Mouse (Mus musculus) forebrain, postnatal 0 days (tissue): Measurements from ENCODE around the gene Gm1110. TPM values are rescaled to one million over a fixed set of nuclear protein-coding genes. Genes with fewer than 3 reads are reported as not detected.
A peak's percentile ranks its signal among the peaks of the same experiment; 100 is the strongest.
"Not testable (repeated sequence)": the region's sequence is repeated elsewhere in the genome, so short reads cannot be mapped to it uniquely, and the experiment has no call there.

Experiments used
- ATAC-seq: fragments of 200-750 bp; cut with Nextera tagmentation; 2 replicates; pipeline ENCODE4 v1.8.0; 2017; ENCODE audit warnings: mild to moderate bottlenecking, moderate library complexity
- DNase-seq: peaks from one replicate; pipeline ENCODE4 v3.0.0-alpha.2; 2015
- H3K27ac ChIP-seq: fragments of 300-500 bp; sonication (generic); 2 replicates; pipeline ENCODE4 v1.5.1; 2014; ENCODE audit warnings: low read depth, mild to moderate bottlenecking, antibody characterized with exemption, low read length, moderate library complexity, mixed read lengths
- H3K27me3 ChIP-seq: fragments of 300-500 bp; sonication (generic); 2 replicates; pipeline ENCODE4 v1.6.1; 2014; ENCODE audit warnings: mild to moderate bottlenecking, low read length, mixed read lengths; ENCODE audit not compliant: insufficient read depth
- H3K36me3 ChIP-seq: fragments of 300-500 bp; sonication (generic); 2 replicates; pipeline ENCODE4 v1.6.1; 2014; ENCODE audit warnings: mild to moderate bottlenecking, moderate library complexity; ENCODE audit not compliant: insufficient read depth
- H3K4me1 ChIP-seq: fragments of 300-500 bp; sonication (generic); 2 replicates; pipeline ENCODE4 v1.6.1; 2014; ENCODE audit warnings: antibody characterized with exemption; ENCODE audit not compliant: insufficient read depth
- H3K4me2 ChIP-seq: fragments of 300-500 bp; sonication (generic); 2 replicates; pipeline ENCODE4 v1.6.1; 2014; ENCODE audit warnings: low read depth, mild to moderate bottlenecking, moderate library complexity
- H3K4me3 ChIP-seq: fragments of 300-500 bp; sonication (generic); 2 replicates; pipeline ENCODE4 v1.5.1; 2014; ENCODE audit warnings: low read depth, low read length, mixed read lengths
- H3K9ac ChIP-seq: fragments of 300-500 bp; sonication (generic); 2 replicates; pipeline ENCODE4 v1.6.1; 2014; ENCODE audit warnings: mild to moderate bottlenecking
- H3K9me3 ChIP-seq: fragments of 300-500 bp; sonication (generic); 2 replicates; pipeline ENCODE4 v1.6.1; 2016; ENCODE audit warnings: low read length
- CTCF ChIP-seq: sonication (generic); IDR thresholded peaks from 2 replicates; pipeline ENCODE4 v1.5.1; 2016; ENCODE audit warnings: antibody characterized with exemption, control low read depth, low read depth
- whole genome bisulfite sequencing: fragments of 180-500 bp; shearing (Covaris S2); extraction: QIAGEN DNeasy Blood & Tissue Kit; methylation state at CpG from one replicate; pipeline ENCODE4 v1.1.7; 2014; 5-methylcytosine and 5-hydroxymethylcytosine counted together
- polyA plus RNA-seq: library from polyadenylated mRNA; unstranded; fragments of >200 nt; fragmentation: Nextera tagmentation; extraction: Ambion mirVana; gene quantifications from 2 replicates; pipeline ENCODE4 v1.2.1, GENCODE M21; 2015
- total RNA-seq: library from RNA; depleted of rRNA; stranded (reverse); fragments of >200 nt; gene quantifications from 2 replicates; pipeline ENCODE4 v1.2.3, GENCODE M21; 2014; rRNA removed

Gene Gm1110
- total RNA-seq (0.33 TPM in 1 of 2 replicates, not detected in the other), polyA plus RNA-seq (0.43 and 0.90 TPM in 2 replicates)

GRCm38 (mm10) chr9:26922909-26923526, at the start of gene Gm1110:
TSS of gene Gm1110 (minus strand) at chr9:26923111.
- no peaks in the 10 kb centered on the region for H3K9me3 ChIP-seq
- no peaks in the 10 kb centered on the region for H3K36me3 ChIP-seq
- TF ChIP-seq CTCF, result no peak
- WGBS, result 84% methylated on average over 13 of the region's 13 CpGs
- ATAC-seq (no peak), DNase-seq (no peak)
- H3K9ac ChIP-seq, result no peak within 1 kb of the TSS
- H3K27me3 ChIP-seq, result no peaks in the 10 kb centered on the region
- no peak within 1 kb of the TSS for H3K4me2 ChIP-seq
- H3K4me3 ChIP-seq, result no peak within 1 kb of the TSS
- H3K4me1 ChIP-seq, result no peaks in the 10 kb centered on the region
- H3K27ac ChIP-seq, result no peak within 1 kb of the TSS

- no peak overlapping the region for H3K27ac ChIP-seq
- WGBS, result 42% methylated on average over 2 of the region's 2 CpGs
- H3K9ac ChIP-seq, result no peak overlapping the region
- H3K4me2 ChIP-seq, result no peak overlapping the region
- H3K4me1 ChIP-seq, result no peaks in the 10 kb centered on the region
- H3K36me3 ChIP-seq, result no peaks in the 10 kb centered on the region
- H3K27me3 ChIP-seq, result no peaks in the 10 kb centered on the region
- no peak for DNase-seq
- H3K4me3 ChIP-seq, result no peak overlapping the region
- no peaks in the 10 kb centered on the region for H3K9me3 ChIP-seq
- TF ChIP-seq CTCF, result no peak
- no peak for ATAC-seq
These were observed 24.9 kb upstream of the Gm1110 start for GRCm38 (mm10) chr9:26947790-26948189.

DNA sequence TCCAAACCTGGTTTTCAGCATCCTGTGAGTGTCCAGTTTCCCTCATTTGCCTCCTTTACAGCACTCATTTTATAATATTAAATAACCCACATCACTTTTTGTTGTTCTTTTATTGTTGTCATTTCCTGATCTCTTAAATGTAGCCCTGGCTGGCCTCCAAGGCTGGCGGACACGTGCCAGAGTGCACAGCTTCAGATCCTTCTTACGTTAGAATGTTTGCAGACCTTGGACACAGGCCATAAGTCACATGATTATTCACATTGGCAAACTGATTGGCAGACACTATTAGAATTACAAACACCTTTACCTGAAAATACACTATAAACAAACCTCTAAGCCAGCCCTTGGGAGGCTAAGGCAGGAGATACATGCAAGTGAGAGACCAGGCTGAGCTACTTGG, 1.2 kb upstream of the Gm1110 start:
- TF ChIP-seq CTCF, result no peak
- WGBS, result 25% methylated on average over 3 of the region's 3 CpGs
- Histone ChIP-seq H3K4me3 (no peak overlapping the region), H3K9me3 (no peaks in the 10 kb centered on the region), H3K4me1 (no peaks in the 10 kb centered on the region), H3K27me3 (no peaks in the 10 kb centered on the region), H3K36me3 (no peaks in the 10 kb centered on the region), H3K9ac (no peak overlapping the region), H3K27ac (no peak overlapping the region), H3K4me2 (no peak overlapping the region)
- no peak for DNase-seq
- no peak for ATAC-seq

- WGBS, result 92% methylated on average over 2 of the region's 2 CpGs
- H3K9me3 ChIP-seq, result no peaks in the 10 kb centered on the region
- H3K4me3 ChIP-seq, result no peak overlapping the region
- no peaks in the 10 kb centered on the region for H3K27me3 ChIP-seq
- H3K4me1 ChIP-seq, result no peaks in the 10 kb centered on the region
- no peaks in the 10 kb centered on the region for H3K36me3 ChIP-seq
- no peak overlapping the region for H3K9ac ChIP-seq
- no peak for DNase-seq
- H3K27ac ChIP-seq, result no peak overlapping the region
- H3K4me2 ChIP-seq, result no peak overlapping the region
- TF ChIP-seq CTCF, result no peak
- no peak for ATAC-seq
These were observed 3.1 kb downstream of the Gm1110 start for GRCm38 (mm10) chr9:26919778-26920177.

DNA sequence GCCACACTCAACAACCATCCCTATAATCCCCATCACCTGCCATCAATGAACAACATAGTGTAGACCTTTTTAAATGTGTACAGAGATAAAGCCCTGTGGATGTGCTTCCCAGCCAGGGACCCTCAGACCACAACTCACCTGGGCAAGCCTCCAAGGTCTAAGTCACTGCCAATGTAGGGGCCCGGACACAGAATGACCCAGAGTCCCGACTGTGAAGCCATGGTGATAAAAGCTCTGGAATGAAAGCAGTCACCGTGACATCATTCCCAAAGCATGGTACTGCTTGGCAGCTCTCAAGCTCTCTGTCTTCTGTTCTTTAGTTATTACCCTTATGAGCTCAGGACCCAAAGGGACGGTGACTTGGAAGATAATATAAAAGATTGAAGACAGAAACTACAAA, 9.8 kb downstream of the Gm1110 start:
- Histone ChIP-seq H3K9ac (no peak overlapping the region), H3K4me1 (no peaks in the 10 kb centered on the region), H3K36me3 (no peaks in the 10 kb centered on the region), H3K9me3 (no peaks in the 10 kb centered on the region), H3K27me3 (no peaks in the 10 kb centered on the region), H3K4me2 (no peak overlapping the region), H3K27ac (no peak overlapping the region), H3K4me3 (no peak overlapping the region)
- ATAC-seq (peak; percentile 61), DNase-seq (peak; percentile 20)
- 45% methylated on average over 4 of the region's 4 CpGs for WGBS
- TF ChIP-seq CTCF, result no peak

DNA sequence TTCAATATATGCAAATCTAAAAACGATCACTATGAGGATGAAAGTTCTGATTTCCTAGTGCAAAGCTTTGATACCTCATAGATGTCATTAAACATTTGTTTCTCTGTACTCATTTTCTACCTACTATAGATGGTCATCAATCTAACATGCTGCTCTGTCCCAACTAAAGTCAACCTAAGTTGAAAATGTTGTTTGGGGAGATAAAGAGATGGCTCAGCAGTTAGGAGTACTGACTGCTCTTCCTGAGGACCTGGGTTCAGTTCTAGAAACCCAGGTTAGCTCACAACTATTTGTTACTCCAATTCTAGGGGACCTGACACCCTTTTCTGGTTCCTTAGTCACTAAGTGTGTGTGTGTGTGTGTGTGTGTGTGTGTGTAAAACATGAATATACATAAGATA, 11.7 kb downstream of the Gm1110 start:
- Histone ChIP-seq H3K4me1 (no peaks in the 10 kb centered on the region), H3K36me3 (no peaks in the 10 kb centered on the region), H3K9me3 (no peaks in the 10 kb centered on the region), H3K4me2 (no peak overlapping the region), H3K9ac (no peak overlapping the region), H3K4me3 (no peak overlapping the region), H3K27me3 (no peaks in the 10 kb centered on the region), H3K27ac (no peak overlapping the region)
- ATAC-seq (no peak), DNase-seq (no peak)
- WGBS, result 56% methylated on average over 1 of the region's 1 CpGs
- TF ChIP-seq CTCF, result no peak

DNA sequence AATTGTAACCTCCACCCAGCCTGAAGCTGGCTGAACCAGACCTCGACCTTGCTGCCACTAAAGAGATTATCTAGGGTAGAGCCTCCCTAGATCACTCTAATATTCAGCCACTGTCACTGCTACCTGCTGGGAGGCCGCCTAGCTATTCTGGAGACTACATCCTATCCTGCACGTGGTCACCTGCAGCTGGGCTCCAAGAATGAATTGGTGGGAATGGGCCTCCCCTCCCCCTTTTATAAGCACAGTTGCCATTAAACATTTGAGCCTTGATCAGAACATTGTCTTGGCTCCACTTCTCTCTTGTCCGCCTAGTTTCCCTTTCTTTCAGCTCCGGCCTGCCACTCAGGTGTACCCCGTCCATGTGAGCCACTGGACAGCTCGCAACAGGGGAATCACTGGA, 53.1 kb downstream of the Gm1110 start:
- ATAC-seq, H3K4me3 ChIP-seq: not testable (repeated sequence)
- 80% methylated on average over 7 of the region's 7 CpGs for WGBS

More for the DNA sequence above, 53.1 kb downstream of the Gm1110 start:
- not testable (repeated sequence) for H3K9ac ChIP-seq, H3K4me1 ChIP-seq, H3K36me3 ChIP-seq, H3K9me3 ChIP-seq, DNase-seq, H3K4me2 ChIP-seq, H3K27me3 ChIP-seq, H3K27ac ChIP-seq
